Mouse (Mus musculus): ENCODE data around the gene 2900026A02Rik. TPM values are rescaled to one million over a fixed set of nuclear protein-coding genes. Genes with fewer than 3 reads are reported as not detected.
A peak's percentile ranks its signal among the peaks of the same experiment; 100 is the strongest.
"Not testable (repeated sequence)": the region's sequence is repeated elsewhere in the genome, so short reads cannot be mapped to it uniquely, and the experiment has no call there.

Gene 2900026A02Rik
- polyA plus RNA-seq, 1 experiment from 2014 or later: 6.9 TPM

DNA sequence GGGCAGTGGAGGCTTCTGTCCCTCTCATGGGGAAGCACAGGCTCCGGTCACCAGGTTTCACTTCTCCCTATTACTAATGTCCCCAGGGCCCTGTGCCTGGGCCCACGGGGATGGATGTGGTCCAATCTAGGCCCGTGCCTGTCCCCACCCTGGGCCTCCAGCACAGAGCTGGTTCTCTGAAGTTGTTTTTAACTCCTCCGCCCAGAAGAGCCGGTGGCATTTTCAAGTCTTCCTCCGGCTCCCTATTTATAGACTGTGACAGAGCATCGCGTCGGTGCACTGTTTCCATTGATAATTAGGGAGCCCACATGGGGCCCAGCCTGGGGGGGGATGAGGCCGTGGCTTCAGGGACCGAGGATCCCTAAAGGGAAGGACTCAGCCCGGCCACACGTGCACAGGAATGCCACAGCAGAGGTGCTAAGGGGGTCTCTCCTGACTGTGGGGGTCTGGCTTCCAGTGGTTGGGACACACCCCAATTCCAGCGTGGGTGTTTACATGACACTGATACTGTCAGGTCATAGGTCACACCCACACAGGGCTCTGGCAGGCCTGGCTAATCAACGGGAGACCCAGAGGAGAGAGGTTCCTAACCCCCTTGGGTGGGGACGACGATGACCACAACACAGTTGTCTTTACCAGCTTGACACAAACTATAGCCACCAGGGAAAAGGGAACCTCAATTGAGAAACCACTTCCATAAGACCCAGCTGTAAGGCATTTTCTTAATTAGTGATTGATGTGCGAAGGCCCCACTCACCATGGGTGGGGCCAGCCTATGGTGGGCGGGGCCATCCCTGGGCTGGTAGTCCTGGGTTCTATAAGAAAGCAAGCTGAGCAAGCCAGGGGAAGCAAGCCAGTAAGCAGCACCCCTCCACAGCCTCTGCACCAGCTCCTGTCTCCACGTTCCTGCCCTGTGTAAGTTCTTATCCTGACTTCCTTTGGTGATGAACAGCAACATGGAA is 106.5 kb downstream of the 2900026A02Rik start:
- 40% methylated on average over 20 of the region's 20 CpGs for WGBS
- no peak overlapping the region for H3K4me2 ChIP-seq (ENCODE audit: low read length)
- no peak for ATAC-seq (replicated peaks; ENCODE audit: low FRiP score, low TSS enrichment, low read depth)
- H3K4me1 ChIP-seq (replicated peaks; ENCODE audit: control insufficient read depth, insufficient read depth, low read length): peaks cover 21% of the 10 kb centered on the region
- H3K27me3 ChIP-seq (replicated peaks; ENCODE audit: control insufficient read depth, insufficient read depth, low read length): no peaks in the 10 kb centered on the region
- DNase-seq (ENCODE audit: low spot score): no peak
- no peak overlapping the region for H3K4me3 ChIP-seq (ENCODE audit: low read depth, low read length)
- H3K9me3 ChIP-seq (ENCODE audit: control insufficient read depth, low read length): no peaks in the 10 kb centered on the region
- H3K27ac ChIP-seq (ENCODE audit: low read depth): 0 out of 2 replicates have a peak overlapping the region, but pooled peaks have one; percentile 16
- no peak overlapping the region for H3K9ac ChIP-seq (ENCODE audit: low read length)
- H3K36me3 ChIP-seq (ENCODE audit: control insufficient read depth, insufficient read depth, low read length): no peaks in the 10 kb centered on the region

DNA sequence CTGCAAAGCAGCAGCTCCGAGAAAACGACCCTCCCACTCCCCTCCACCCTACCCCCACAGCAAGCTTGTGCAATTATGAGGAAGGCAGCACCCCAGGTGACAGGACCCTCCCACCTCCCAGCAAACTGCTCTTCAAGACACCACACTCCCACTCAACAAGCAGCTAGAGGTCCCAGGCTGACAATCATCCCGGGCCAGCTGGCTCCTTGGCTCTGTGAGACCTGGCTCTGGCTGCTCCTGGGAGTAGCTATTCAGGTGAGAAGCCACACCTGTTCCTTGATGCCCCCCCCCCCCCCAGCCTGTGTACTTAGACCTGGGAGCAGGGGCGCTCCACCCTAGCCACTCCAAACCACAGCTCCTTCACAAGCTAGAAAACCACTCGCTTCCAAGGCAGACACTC is 107.9 kb downstream of the 2900026A02Rik start:
- H3K9ac ChIP-seq (ENCODE audit: low read length): no peak overlapping the region
- no peak for DNase-seq (ENCODE audit: low spot score)

DNA sequence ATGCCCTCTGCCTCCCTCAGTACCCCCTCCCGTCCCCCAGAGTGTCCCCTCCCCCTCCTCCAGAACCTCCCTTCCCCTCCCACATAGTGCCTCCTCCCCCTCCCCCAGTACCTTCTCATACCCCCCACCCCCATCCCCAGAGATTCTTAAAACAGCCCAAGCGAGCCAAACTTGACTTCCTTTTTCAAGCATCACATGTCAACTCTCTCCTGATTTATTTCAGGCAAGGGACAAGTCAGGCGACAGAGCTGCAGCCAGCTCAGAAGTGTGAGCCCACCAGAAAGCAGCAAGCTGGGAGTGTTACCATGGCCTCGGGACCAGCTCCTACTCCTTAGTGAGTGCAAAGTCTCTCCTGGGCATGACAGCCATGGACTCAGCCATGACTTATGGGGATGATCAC is 109.7 kb downstream of the 2900026A02Rik start:
- Histone ChIP-seq H3K36me3 (ENCODE audit: control insufficient read depth, insufficient read depth, low read length) (no peaks in the 10 kb centered on the region), H3K4me2 (ENCODE audit: low read length) (no peak overlapping the region), H3K27me3 (replicated peaks; ENCODE audit: control insufficient read depth, insufficient read depth, low read length) (no peaks in the 10 kb centered on the region), H3K9me3 (ENCODE audit: control insufficient read depth, low read length) (no peaks in the 10 kb centered on the region), H3K9ac (ENCODE audit: low read length) (no peak overlapping the region), H3K4me3 (ENCODE audit: low read depth, low read length) (no peak overlapping the region), H3K27ac (ENCODE audit: low read depth) (no peak overlapping the region), H3K4me1 (replicated peaks; ENCODE audit: control insufficient read depth, insufficient read depth, low read length) (peaks cover 15% of the 10 kb centered on the region)
- WGBS: 18% methylated on average over 4 of the region's 4 CpGs
- ATAC-seq (replicated peaks; ENCODE audit: low FRiP score, low TSS enrichment, low read depth) (no peak), DNase-seq (ENCODE audit: low spot score) (no peak)

More for the DNA sequence above, 107.9 kb downstream of the 2900026A02Rik start:
- Histone ChIP-seq H3K27ac (ENCODE audit: low read depth) (peak overlapping the region; percentile 2; the same call in 1 of the 2 replicates), H3K4me3 (ENCODE audit: low read depth, low read length) (no peak overlapping the region), H3K4me1 (replicated peaks; ENCODE audit: control insufficient read depth, insufficient read depth, low read length) (peaks cover 15% of the 10 kb centered on the region), H3K4me2 (ENCODE audit: low read length) (no peak overlapping the region; the same call in 1 of the 2 replicates), H3K27me3 (replicated peaks; ENCODE audit: control insufficient read depth, insufficient read depth, low read length) (no peaks in the 10 kb centered on the region), H3K36me3 (ENCODE audit: control insufficient read depth, insufficient read depth, low read length) (no peaks in the 10 kb centered on the region), H3K9me3 (ENCODE audit: control insufficient read depth, low read length) (no peaks in the 10 kb centered on the region)
- ATAC-seq (replicated peaks; ENCODE audit: low FRiP score, low TSS enrichment, low read depth): peak; percentile 73
- WGBS: 27% methylated on average over 5 of the region's 5 CpGs

DNA sequence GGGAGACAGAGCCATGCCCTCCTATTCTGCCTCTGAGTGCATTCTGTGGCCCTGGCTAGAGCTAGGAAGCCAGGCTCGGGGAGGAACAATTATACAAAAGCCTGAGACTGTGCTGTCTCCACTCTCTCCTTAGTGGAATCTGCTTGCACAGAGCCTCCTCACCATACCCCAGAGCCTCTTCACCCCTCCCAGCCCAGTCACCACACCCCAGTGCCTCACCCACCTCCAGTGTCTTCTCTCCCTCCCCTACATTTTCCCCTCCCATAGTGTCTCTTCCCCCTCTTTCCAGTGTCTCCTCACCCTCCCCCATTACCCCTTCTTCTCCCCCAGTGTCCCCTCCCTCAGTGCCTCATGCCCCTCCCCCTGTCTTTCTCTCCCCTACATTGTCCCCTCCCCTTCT is 110.1 kb downstream of the 2900026A02Rik start:
- Histone ChIP-seq H3K4me2 (ENCODE audit: low read length) (no peak overlapping the region), H3K27ac (ENCODE audit: low read depth) (peak overlapping the region; percentile 33; the same call in 1 of the 2 replicates), H3K9ac (ENCODE audit: low read length) (no peak overlapping the region), H3K27me3 (replicated peaks; ENCODE audit: control insufficient read depth, insufficient read depth, low read length) (no peaks in the 10 kb centered on the region), H3K4me3 (ENCODE audit: low read depth, low read length) (no peak overlapping the region), H3K9me3 (ENCODE audit: control insufficient read depth, low read length) (no peaks in the 10 kb centered on the region), H3K36me3 (ENCODE audit: control insufficient read depth, insufficient read depth, low read length) (no peaks in the 10 kb centered on the region), H3K4me1 (replicated peaks; ENCODE audit: control insufficient read depth, insufficient read depth, low read length) (peaks cover 15% of the 10 kb centered on the region)
- 21% methylated on average over 1 of the region's 1 CpGs for WGBS
- ATAC-seq (replicated peaks; ENCODE audit: low FRiP score, low TSS enrichment, low read depth) (no peak), DNase-seq (ENCODE audit: low spot score) (no peak)

DNA sequence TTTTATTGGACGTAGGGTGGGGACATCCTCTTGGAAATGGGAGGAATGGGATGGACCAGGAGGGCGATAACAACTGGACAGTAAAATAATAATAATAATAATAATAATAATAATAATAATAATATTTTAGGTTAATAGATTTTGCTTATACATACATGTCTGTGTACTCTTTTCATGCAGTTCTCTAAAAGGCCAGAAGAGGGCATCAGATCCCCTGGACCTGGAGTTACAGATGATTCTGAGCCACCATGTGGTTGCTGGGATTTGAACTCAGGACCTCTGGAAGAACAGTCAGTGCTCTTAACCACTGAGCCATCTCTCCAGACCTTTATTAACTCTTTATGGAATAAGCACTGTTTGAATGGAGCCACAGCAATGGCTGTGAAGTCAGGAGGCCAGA is 111.4 kb downstream of the 2900026A02Rik start:
- not testable (repeated sequence) for H3K4me2 ChIP-seq (ENCODE audit: low read length); DNase-seq (ENCODE audit: low spot score); H3K27me3 ChIP-seq (replicated peaks; ENCODE audit: control insufficient read depth, insufficient read depth, low read length); H3K9me3 ChIP-seq (ENCODE audit: control insufficient read depth, low read length); H3K9ac ChIP-seq (ENCODE audit: low read length); ATAC-seq (replicated peaks; ENCODE audit: low FRiP score, low TSS enrichment, low read depth); H3K4me3 ChIP-seq (ENCODE audit: low read depth, low read length); H3K36me3 ChIP-seq (ENCODE audit: control insufficient read depth, insufficient read depth, low read length); H3K27ac ChIP-seq (ENCODE audit: low read depth)
- H3K4me1 ChIP-seq (replicated peaks; ENCODE audit: control insufficient read depth, insufficient read depth, low read length): peaks cover 15% of the 10 kb centered on the region
- 84% methylated on average over 2 of the region's 2 CpGs for WGBS

DNA sequence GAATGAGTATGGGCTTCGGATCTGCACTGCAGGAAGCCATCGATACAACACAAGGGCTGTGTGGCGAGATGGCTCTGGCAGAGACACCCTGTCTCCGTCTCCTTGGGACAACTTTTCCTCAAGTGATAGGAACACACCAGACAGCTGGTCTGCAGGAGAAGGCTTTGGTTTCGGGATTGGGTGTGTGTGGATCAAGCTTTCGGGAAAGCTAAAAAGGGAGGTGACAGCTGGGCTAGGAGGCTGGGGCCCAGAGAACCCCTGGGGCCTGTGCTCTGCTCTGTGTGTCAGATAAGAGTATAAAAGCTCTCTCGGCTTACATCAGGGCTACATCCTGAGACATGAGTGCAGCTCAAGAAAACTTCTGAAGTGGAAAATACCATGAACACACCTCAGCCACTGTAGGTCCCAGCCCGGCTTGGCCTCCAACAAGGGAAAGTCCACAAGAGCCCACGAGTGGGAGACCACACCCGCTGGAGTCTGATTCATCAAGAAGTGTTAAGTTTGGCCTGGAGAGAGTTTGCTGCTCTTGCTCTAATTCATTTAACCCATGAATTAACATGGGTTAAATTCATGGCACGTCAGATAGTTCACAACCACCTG is 112.8 kb downstream of the 2900026A02Rik start:
- H3K4me2 ChIP-seq (ENCODE audit: low read length): no peak overlapping the region
- no peak overlapping the region for H3K4me3 ChIP-seq (ENCODE audit: low read depth, low read length)
- no peak for DNase-seq (ENCODE audit: low spot score)
- 78% methylated on average over 11 of the region's 11 CpGs for WGBS
- H3K9ac ChIP-seq (ENCODE audit: low read length): no peak overlapping the region
- no peak for ATAC-seq (replicated peaks; ENCODE audit: low FRiP score, low TSS enrichment, low read depth)
- H3K4me1 ChIP-seq (replicated peaks; ENCODE audit: control insufficient read depth, insufficient read depth, low read length): peaks cover 15% of the 10 kb centered on the region
- H3K36me3 ChIP-seq (ENCODE audit: control insufficient read depth, insufficient read depth, low read length): no peaks in the 10 kb centered on the region
- no peaks in the 10 kb centered on the region for H3K27me3 ChIP-seq (replicated peaks; ENCODE audit: control insufficient read depth, insufficient read depth, low read length)
- no peaks in the 10 kb centered on the region for H3K9me3 ChIP-seq (ENCODE audit: control insufficient read depth, low read length)
- H3K27ac ChIP-seq (ENCODE audit: low read depth): no peak overlapping the region

DNA sequence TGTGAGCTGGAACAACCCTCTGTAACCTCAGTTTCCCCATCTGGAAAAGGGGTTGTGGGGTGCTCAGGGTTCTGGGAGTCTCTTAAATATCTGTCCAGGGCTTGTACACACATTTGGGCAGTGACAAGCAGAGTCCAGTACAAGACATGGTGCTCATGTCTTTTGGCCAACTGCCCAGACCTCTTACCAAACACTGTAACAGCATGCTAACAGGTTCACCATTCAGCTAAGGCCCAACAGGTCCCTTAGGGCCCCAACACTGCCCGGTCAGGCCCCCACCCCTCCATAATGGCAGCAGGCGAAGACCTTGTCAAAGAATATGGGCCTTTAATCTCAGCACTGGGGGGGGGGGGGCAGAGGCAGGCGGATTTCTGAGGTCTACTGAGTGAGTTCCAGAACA is 113.3 kb downstream of the 2900026A02Rik start:
- ATAC-seq (replicated peaks; ENCODE audit: low FRiP score, low TSS enrichment, low read depth): no peak
- Histone ChIP-seq H3K36me3 (ENCODE audit: control insufficient read depth, insufficient read depth, low read length) (no peaks in the 10 kb centered on the region), H3K27ac (ENCODE audit: low read depth) (no peak overlapping the region), H3K9me3 (ENCODE audit: control insufficient read depth, low read length) (no peaks in the 10 kb centered on the region), H3K4me3 (ENCODE audit: low read depth, low read length) (no peak overlapping the region), H3K4me1 (replicated peaks; ENCODE audit: control insufficient read depth, insufficient read depth, low read length) (peaks cover 13% of the 10 kb centered on the region), H3K4me2 (ENCODE audit: low read length) (no peak overlapping the region), H3K9ac (ENCODE audit: low read length) (no peak overlapping the region), H3K27me3 (replicated peaks; ENCODE audit: control insufficient read depth, insufficient read depth, low read length) (no peaks in the 10 kb centered on the region)
- WGBS: 77% methylated on average over 3 of the region's 3 CpGs
- DNase-seq (ENCODE audit: low spot score): no peak

DNA sequence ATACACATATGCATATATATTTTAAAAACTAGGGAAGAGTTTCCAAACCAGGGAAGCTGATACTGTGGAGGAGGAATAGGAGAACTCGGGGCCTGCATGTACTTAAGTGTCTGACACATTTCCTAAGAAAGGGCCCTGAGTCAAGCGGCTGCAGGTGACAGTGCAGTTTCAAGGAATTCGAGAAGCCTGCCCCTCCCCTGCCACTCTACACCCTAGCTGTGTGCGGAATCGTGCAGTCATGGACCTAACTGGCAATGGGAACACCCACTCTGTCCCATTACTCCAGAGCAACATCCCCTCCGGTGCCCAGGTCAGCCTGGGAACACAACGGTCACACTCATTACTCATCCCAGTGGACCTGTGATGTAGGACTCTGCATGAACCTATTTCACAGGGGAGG is 114.4 kb downstream of the 2900026A02Rik start:
- WGBS: 62% methylated on average over 7 of the region's 7 CpGs
- DNase-seq (ENCODE audit: low spot score): no peak

More for the DNA sequence above, 114.4 kb downstream of the 2900026A02Rik start:
- H3K36me3 ChIP-seq (ENCODE audit: control insufficient read depth, insufficient read depth, low read length): no peaks in the 10 kb centered on the region
- H3K27me3 ChIP-seq (replicated peaks; ENCODE audit: control insufficient read depth, insufficient read depth, low read length): no peaks in the 10 kb centered on the region
- H3K4me3 ChIP-seq (ENCODE audit: low read depth, low read length): no peak overlapping the region
- ATAC-seq (replicated peaks; ENCODE audit: low FRiP score, low TSS enrichment, low read depth): no peak
- no peak overlapping the region for H3K27ac ChIP-seq (ENCODE audit: low read depth)
- H3K9me3 ChIP-seq (ENCODE audit: control insufficient read depth, low read length): no peaks in the 10 kb centered on the region
- H3K9ac ChIP-seq (ENCODE audit: low read length): no peak overlapping the region
- H3K4me2 ChIP-seq (ENCODE audit: low read length): no peak overlapping the region
- H3K4me1 ChIP-seq (replicated peaks; ENCODE audit: control insufficient read depth, insufficient read depth, low read length): peaks cover 9% of the 10 kb centered on the region

Measured in intestine, embryonic 14.5 days (tissue).